Mouse (Mus musculus): ENCODE measurements at regions not wholly inside any gene's neighbourhood (a gene's known extent, or its start where the extent isn't known, plus 50 kb on each side); places are given as distances from the start of the nearest gene placed in this dataset.
"Not testable (repeated sequence)": the region's sequence is repeated elsewhere in the genome, so short reads cannot be mapped to it uniquely, and the experiment has no call there.

GRCm38 (mm10) chr17:48700591-48700990 is 231.6 kb upstream of the Lrfn2 start:
- Histone ChIP-seq H3K27ac (ENCODE audit: control insufficient read depth, insufficient read depth, low read depth, low read length) (no peak overlapping the region), H3K4me3 (ENCODE audit: control insufficient read depth, low read depth, low read length) (no peak overlapping the region), H3K27me3 (ENCODE audit: control insufficient read depth, insufficient read depth, low read length) (no peaks in the 10 kb centered on the region), H3K36me3 (ENCODE audit: control insufficient read depth, insufficient read depth, low read length) (no peaks in the 10 kb centered on the region), H3K4me1 (ENCODE audit: control insufficient read depth, insufficient read depth, low read length) (no peaks in the 10 kb centered on the region)
- TF ChIP-seq CTCF (IDR thresholded peaks at IDR 0.05; ENCODE audit: control insufficient read depth, insufficient read depth, insufficient replicate concordance, low read depth, low read length): no peak
- TF ChIP-seq POLR2A (IDR thresholded peaks at IDR 0.05; ENCODE audit: control insufficient read depth, low read depth, low read length): no peak

- no peaks in the 10 kb centered on the region for H3K27me3 ChIP-seq (ENCODE audit: control insufficient read depth, insufficient read depth, low read length)
- H3K27ac ChIP-seq (ENCODE audit: control insufficient read depth, insufficient read depth, low read depth, low read length): no peak overlapping the region
- H3K36me3 ChIP-seq (ENCODE audit: control insufficient read depth, insufficient read depth, low read length): no peaks in the 10 kb centered on the region
- H3K4me3 ChIP-seq (ENCODE audit: control insufficient read depth, low read depth, low read length): no peak overlapping the region
- no peaks in the 10 kb centered on the region for H3K4me1 ChIP-seq (ENCODE audit: control insufficient read depth, insufficient read depth, low read length)
- TF ChIP-seq CTCF (IDR thresholded peaks at IDR 0.05; ENCODE audit: control insufficient read depth, insufficient read depth, insufficient replicate concordance, low read depth, low read length): no peak
Measured at GRCm38 (mm10) chr17:48720506-48720905, 211.7 kb upstream of the Lrfn2 start.

GRCm38 (mm10) chr17:48723286-48723685 is 208.9 kb upstream of the Lrfn2 start:
- Histone ChIP-seq H3K4me1 (ENCODE audit: control insufficient read depth, insufficient read depth, low read length) (no peaks in the 10 kb centered on the region), H3K27me3 (ENCODE audit: control insufficient read depth, insufficient read depth, low read length) (no peaks in the 10 kb centered on the region), H3K27ac (ENCODE audit: control insufficient read depth, insufficient read depth, low read depth, low read length) (no peak overlapping the region), H3K4me3 (ENCODE audit: control insufficient read depth, low read depth, low read length) (no peak overlapping the region), H3K36me3 (ENCODE audit: control insufficient read depth, insufficient read depth, low read length) (no peaks in the 10 kb centered on the region)
- TF ChIP-seq POLR2A (IDR thresholded peaks at IDR 0.05; ENCODE audit: control insufficient read depth, low read depth, low read length) (no peak), CTCF (IDR thresholded peaks at IDR 0.05; ENCODE audit: control insufficient read depth, insufficient read depth, insufficient replicate concordance, low read depth, low read length) (no peak)

GRCm38 (mm10) chr17:48724513-48725112 is 207.6 kb upstream of the Lrfn2 start:
- Histone ChIP-seq H3K27me3 (ENCODE audit: control insufficient read depth, insufficient read depth, low read length) (no peaks in the 10 kb centered on the region), H3K4me1 (ENCODE audit: control insufficient read depth, insufficient read depth, low read length) (no peaks in the 10 kb centered on the region), H3K36me3 (ENCODE audit: control insufficient read depth, insufficient read depth, low read length) (no peaks in the 10 kb centered on the region), H3K27ac (ENCODE audit: control insufficient read depth, insufficient read depth, low read depth, low read length) (no peak overlapping the region), H3K4me3 (ENCODE audit: control insufficient read depth, low read depth, low read length) (no peak overlapping the region)
- TF ChIP-seq CTCF (IDR thresholded peaks at IDR 0.05; ENCODE audit: control insufficient read depth, insufficient read depth, insufficient replicate concordance, low read depth, low read length): no peak
- no peak for TF ChIP-seq POLR2A (IDR thresholded peaks at IDR 0.05; ENCODE audit: control insufficient read depth, low read depth, low read length)

GRCm38 (mm10) chr17:48726460-48726859 is 205.7 kb upstream of the Lrfn2 start:
- TF ChIP-seq POLR2A (IDR thresholded peaks at IDR 0.05; ENCODE audit: control insufficient read depth, low read depth, low read length) (no peak), CTCF (IDR thresholded peaks at IDR 0.05; ENCODE audit: control insufficient read depth, insufficient read depth, insufficient replicate concordance, low read depth, low read length) (no peak)
- Histone ChIP-seq H3K4me1 (ENCODE audit: control insufficient read depth, insufficient read depth, low read length) (no peaks in the 10 kb centered on the region), H3K4me3 (ENCODE audit: control insufficient read depth, low read depth, low read length) (no peak overlapping the region), H3K36me3 (ENCODE audit: control insufficient read depth, insufficient read depth, low read length) (no peaks in the 10 kb centered on the region), H3K27ac (ENCODE audit: control insufficient read depth, insufficient read depth, low read depth, low read length) (no peak overlapping the region), H3K27me3 (ENCODE audit: control insufficient read depth, insufficient read depth, low read length) (no peaks in the 10 kb centered on the region)

GRCm38 (mm10) chr17:48733801-48734200 is 198.4 kb upstream of the Lrfn2 start:
- H3K36me3 ChIP-seq (ENCODE audit: control insufficient read depth, insufficient read depth, low read length): no peaks in the 10 kb centered on the region
- no peak overlapping the region for H3K27ac ChIP-seq (ENCODE audit: control insufficient read depth, insufficient read depth, low read depth, low read length)
- no peaks in the 10 kb centered on the region for H3K27me3 ChIP-seq (ENCODE audit: control insufficient read depth, insufficient read depth, low read length)
- TF ChIP-seq POLR2A (IDR thresholded peaks at IDR 0.05; ENCODE audit: control insufficient read depth, low read depth, low read length) (no peak), CTCF (IDR thresholded peaks at IDR 0.05; ENCODE audit: control insufficient read depth, insufficient read depth, insufficient replicate concordance, low read depth, low read length) (no peak)
- H3K4me1 ChIP-seq (ENCODE audit: control insufficient read depth, insufficient read depth, low read length): peaks cover 2% of the 10 kb centered on the region; the same call in 1 of the 2 replicates
- H3K4me3 ChIP-seq (ENCODE audit: control insufficient read depth, low read depth, low read length): no peak overlapping the region

GRCm38 (mm10) chr17:48737181-48737580 is 195.0 kb upstream of the Lrfn2 start:
- H3K27me3 ChIP-seq (ENCODE audit: control insufficient read depth, insufficient read depth, low read length); H3K4me1 ChIP-seq (ENCODE audit: control insufficient read depth, insufficient read depth, low read length); H3K36me3 ChIP-seq (ENCODE audit: control insufficient read depth, insufficient read depth, low read length); H3K4me3 ChIP-seq (ENCODE audit: control insufficient read depth, low read depth, low read length); H3K27ac ChIP-seq (ENCODE audit: control insufficient read depth, insufficient read depth, low read depth, low read length): not testable (repeated sequence)

- H3K4me1 ChIP-seq (ENCODE audit: control insufficient read depth, insufficient read depth, low read length): peaks cover 5% of the 10 kb centered on the region; the same call in 1 of the 2 replicates
- no peaks in the 10 kb centered on the region for H3K27me3 ChIP-seq (ENCODE audit: control insufficient read depth, insufficient read depth, low read length)
- no peak for TF ChIP-seq POLR2A (IDR thresholded peaks at IDR 0.05; ENCODE audit: control insufficient read depth, low read depth, low read length)
- TF ChIP-seq CTCF (IDR thresholded peaks at IDR 0.05; ENCODE audit: control insufficient read depth, insufficient read depth, insufficient replicate concordance, low read depth, low read length): no peak
- H3K36me3 ChIP-seq (ENCODE audit: control insufficient read depth, insufficient read depth, low read length): no peaks in the 10 kb centered on the region
- H3K27ac ChIP-seq (ENCODE audit: control insufficient read depth, insufficient read depth, low read depth, low read length): no peak overlapping the region
- H3K4me3 ChIP-seq (ENCODE audit: control insufficient read depth, low read depth, low read length): peak overlapping the region; percentile 62
Measured at GRCm38 (mm10) chr17:48738708-48739107, 193.5 kb upstream of the Lrfn2 start.

All from testis, adult 2 months (tissue).